Mouse (Mus musculus): Measurements from ENCODE around the gene Gm20388.

DNA sequence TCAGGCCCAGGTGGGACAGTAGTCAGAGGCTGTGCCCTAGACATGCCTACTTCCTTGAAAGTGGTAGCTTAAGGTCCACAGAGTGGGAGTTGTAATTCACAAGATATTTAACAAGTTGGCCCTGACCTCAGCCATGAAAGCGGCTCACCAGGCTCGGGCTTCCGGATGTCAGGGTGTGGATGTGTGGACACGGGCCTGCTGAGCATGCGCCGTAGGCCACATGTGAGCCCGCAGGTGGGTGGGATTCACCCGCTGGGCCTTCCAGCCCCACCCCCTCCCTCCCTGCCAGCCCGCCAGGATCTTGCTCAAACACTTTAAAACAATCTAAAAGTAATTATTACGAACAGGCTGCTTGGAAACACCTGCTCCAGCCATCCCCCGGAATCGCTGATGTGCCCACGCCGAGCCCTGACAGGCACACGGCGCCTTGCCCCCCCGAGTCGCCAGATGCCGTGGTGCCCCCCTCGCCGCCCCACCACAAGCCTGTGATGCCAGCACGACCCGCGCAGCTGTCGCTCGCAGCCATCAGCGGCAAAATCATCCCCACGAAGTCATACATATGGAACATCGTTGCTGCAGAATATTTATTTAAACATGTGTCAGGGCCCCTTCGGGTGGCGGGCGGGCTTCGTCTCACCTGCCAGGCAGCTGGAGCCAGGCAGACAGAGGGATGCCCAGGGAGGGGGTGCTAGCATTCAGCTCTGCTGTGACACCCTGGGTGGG is 488.7 kb downstream of the Gm20388 start:
- TF ChIP-seq CTCF (IDR thresholded peaks at IDR 0.05; ENCODE audit: borderline replicate concordance, extremely low read depth, insufficient read depth, insufficient read length) (no peak), POLR2A (IDR thresholded peaks at IDR 0.05; ENCODE audit: borderline replicate concordance, extremely low read depth, insufficient read depth, insufficient read length, poor library complexity, severe bottlenecking) (no peak)

Data from brain, embryonic 14.5 days (tissue).